In genomic region chr6:13870289-13870741, GRCm38 (mm10) we compare ENCODE assay signal across 8 mouse cellular contexts. TPM values are rescaled to one million over a fixed set of nuclear protein-coding genes. Genes with fewer than 3 reads are reported as not detected.
DNase-seq lines count a peak whose midpoint lies in the region; ATAC-seq and TF ChIP-seq lines count a peak whose summit lies in the region.

No protein-coding gene starts in this region.

- peaks cover 7% of the 10 kb centered on the region for H3K4me1 ChIP-seq in kidney, adult 2 months (ENCODE audit: control insufficient read depth, insufficient read depth, low read length)
- H3K4me1 ChIP-seq in embryonic facial prominence, embryonic 15.5 days: peaks cover 6% of the 10 kb centered on the region; the same call in 1 of the 2 replicates
- no peaks in the 10 kb centered on the region for H3K4me1 ChIP-seq in intestine, embryonic 15.5 days (replicated peaks)

- DNase-seq in kidney, adult 2 months: peak; percentile 23
- DNase-seq in kidney, adult 11 months: no peak
- peak; percentile 25 for DNase-seq in R1 (ENCODE audit: low read depth, low spot score)
- peak; percentile 3 to 6 for DNase-seq in thymus, postnatal 36 days
- DNase-seq in layer of hippocampus, adult 18-20 months (ENCODE audit: low spot score in 2 of 2): no peak

- 31% methylated on average over 12 of the region's 12 CpGs for WGBS in kidney, adult 2 months
- 31% methylated on average over 12 of the region's 12 CpGs for WGBS in embryonic facial prominence, embryonic 15.5 days
- 46% methylated on average over 12 of the region's 12 CpGs for WGBS in intestine, embryonic 15.5 days

- no peak for ATAC-seq in embryonic facial prominence, embryonic 15.5 days (ENCODE audit: insufficient number of reproducible peaks, low FRiP score, low TSS enrichment, low read depth)
- 0 out of 2 replicates have a peak, but pooled peaks have one; percentile 11 for ATAC-seq in intestine, embryonic 15.5 days
- ATAC-seq in megakaryocyte-erythroid progenitor cell, adult 5-6 weeks (replicated peaks; ENCODE audit: low FRiP score, low TSS enrichment, poor library complexity, severe bottlenecking): peak; percentile 15; the same call in 1 of the 2 replicates

- no peak overlapping the region for H3K9ac ChIP-seq in embryonic facial prominence, embryonic 15.5 days
- H3K9ac ChIP-seq in intestine, embryonic 15.5 days: 0 out of 2 replicates have a peak overlapping the region, but pooled peaks have one; percentile 1

- H3K4me3 ChIP-seq in kidney, adult 2 months (ENCODE audit: insufficient read depth, low read depth, low read length): peak overlapping the region; percentile 37
- H3K4me3 ChIP-seq in embryonic facial prominence, embryonic 15.5 days (replicated peaks): peak overlapping the region; percentile 66
- peak overlapping the region; percentile 25 for H3K4me3 ChIP-seq in intestine, embryonic 15.5 days (replicated peaks)

- TF ChIP-seq POLR2A in kidney, adult 2 months (IDR thresholded peaks at IDR 0.05; ENCODE audit: low read depth, low read length): no peak

- no peak overlapping the region for H3K27ac ChIP-seq in kidney, adult 2 months (ENCODE audit: insufficient read depth, low read depth, low read length)
- 0 out of 2 replicates have a peak overlapping the region, but pooled peaks have one; percentile 2 for H3K27ac ChIP-seq in embryonic facial prominence, embryonic 15.5 days (replicated peaks)
- no peak overlapping the region for H3K27ac ChIP-seq in intestine, embryonic 15.5 days

- TF ChIP-seq CTCF in kidney, adult 2 months (conservative IDR thresholded peaks at IDR 0.05; ENCODE audit: insufficient read depth, insufficient read length, low read depth, low read length): no peak

- no peaks in the 10 kb centered on the region for H3K9me3 ChIP-seq in embryonic facial prominence, embryonic 15.5 days (replicated peaks)
- H3K9me3 ChIP-seq in intestine, embryonic 15.5 days: no peaks in the 10 kb centered on the region

- H3K4me2 ChIP-seq in embryonic facial prominence, embryonic 15.5 days (replicated peaks): peak overlapping the region; percentile 48
- H3K4me2 ChIP-seq in intestine, embryonic 15.5 days (replicated peaks): peak overlapping the region; percentile 49

- no peaks in the 10 kb centered on the region for H3K27me3 ChIP-seq in kidney, adult 2 months (replicated peaks; ENCODE audit: control insufficient read depth, insufficient read depth, low read length)
- no peaks in the 10 kb centered on the region for H3K27me3 ChIP-seq in embryonic facial prominence, embryonic 15.5 days
- H3K27me3 ChIP-seq in intestine, embryonic 15.5 days (replicated peaks): no peaks in the 10 kb centered on the region

- H3K36me3 ChIP-seq in kidney, adult 2 months (ENCODE audit: control insufficient read depth, insufficient read depth, low read length): peaks cover 2% of the 10 kb centered on the region; the same call in 1 of the 2 replicates
- 0 out of 2 replicates have a peak, but pooled peaks cover 6% of the 10 kb centered on the region for H3K36me3 ChIP-seq in embryonic facial prominence, embryonic 15.5 days
- no peaks in the 10 kb centered on the region for H3K36me3 ChIP-seq in intestine, embryonic 15.5 days

RNA-seq across cellular contexts. Expression of gene 2610001J05Rik, which starts 1.0 kb away (rescaled TPM):
- polyA plus RNA-seq in kidney, adult 2 months (2012; rRNA removed): 42.7 and 54.4 TPM in 2 replicates
- 128 and 130 TPM in 2 replicates for polyA plus RNA-seq in embryonic facial prominence, embryonic 15.5 days (2015; fragmentation: Nextera tagmentation; extraction: Ambion mirVana)
- polyA plus RNA-seq in intestine, embryonic 15.5 days (2015; fragmentation: Nextera tagmentation; extraction: Ambion mirVana): 109 and 118 TPM in 2 replicates
- total RNA-seq in megakaryocyte-erythroid progenitor cell, adult 5-6 weeks (2014; fragmentation: Nextera tagmentation): 14.9 and 24.1 TPM in 2 replicates
- total RNA-seq in megakaryocyte-erythroid progenitor cell, adult 5-6 weeks (2017): 34.6 and 87.5 TPM in 2 replicates
- total RNA-seq in layer of hippocampus, adult 18-20 months (2021): 10 to 100 TPM; 38.8 to 39.4 TPM

RNA-seq across cellular contexts. Expression of gene Gpr85, which starts 30.6 kb away (rescaled TPM):
- polyA plus RNA-seq in kidney, adult 2 months (2012; rRNA removed): 1.1 and 1.9 TPM in 2 replicates
- polyA plus RNA-seq in embryonic facial prominence, embryonic 15.5 days (2015; fragmentation: Nextera tagmentation; extraction: Ambion mirVana): 4.6 and 5.2 TPM in 2 replicates
- 5.5 and 5.7 TPM in 2 replicates for polyA plus RNA-seq in intestine, embryonic 15.5 days (2015; fragmentation: Nextera tagmentation; extraction: Ambion mirVana)
- total RNA-seq in megakaryocyte-erythroid progenitor cell, adult 5-6 weeks (2014; fragmentation: Nextera tagmentation): not detected in 2 replicates
- total RNA-seq in megakaryocyte-erythroid progenitor cell, adult 5-6 weeks (2017): not detected in 2 replicates
- 10 to 100 TPM; 41.4 to 42.8 TPM for total RNA-seq in layer of hippocampus, adult 18-20 months (2021)

Comparison
In these comparisons a context has a peak if more than half of its experiments do, and no peak if none do; other contexts are left out.
1. DNase-seq: peak in kidney, adult 2 months (single experiment), R1 (single experiment) and thymus, postnatal 36 days (2 of 2); none in kidney, adult 11 months (single experiment) and layer of hippocampus, adult 18-20 months (0 of 2).
2. Peak in every context shown above with its lines, with median percentiles within 50 percentile points of each other: H3K4me3 ChIP-seq.